Mouse (Mus musculus) spleen, adult 2 months (tissue): ENCODE data around the gene Cnga1. TPM values are rescaled to one million over a fixed set of nuclear protein-coding genes. Genes with fewer than 3 reads are reported as not detected.
"Not testable (repeated sequence)": the region's sequence is repeated elsewhere in the genome, so short reads cannot be mapped to it uniquely, and the experiment has no call there.

ENCODE experiments used
- DNase-seq, 2 experiments: peaks; one replicate each; pipeline versions ENCODE4 v3.0.0 to v3.0.0-alpha.2; 2012 to 2021; ENCODE audit warnings: low spot score in 2 of 2, low read depth in 1 of 2
- H3K27ac ChIP-seq: fragments of 200-500 bp; 2 replicates; pipeline ENCODE4 v1.5.1; 2012; ENCODE audit warnings: low read length, inconsistent platforms; ENCODE audit not compliant: insufficient read depth
- H3K27me3 ChIP-seq: fragments of 200-500 bp; 2 replicates; pipeline ENCODE4 v1.6.1; 2012; ENCODE audit warnings: mild to moderate bottlenecking, moderate library complexity, low read length, inconsistent platforms; ENCODE audit not compliant: control insufficient read depth, insufficient read depth
- H3K36me3 ChIP-seq: fragments of 200-500 bp; 2 replicates; pipeline ENCODE4 v1.6.1; 2012; ENCODE audit warnings: mild to moderate bottlenecking, low read length, inconsistent platforms; ENCODE audit not compliant: control insufficient read depth, insufficient read depth
- H3K4me1 ChIP-seq: fragments of 200-500 bp; 2 replicates; pipeline ENCODE4 v1.6.1; 2011; ENCODE audit warnings: inconsistent platforms; ENCODE audit not compliant: control insufficient read depth, insufficient read depth, insufficient read length
- H3K4me3 ChIP-seq: fragments of 200-500 bp; 2 replicates; pipeline ENCODE4 v1.5.1; 2011; ENCODE audit warnings: mild to moderate bottlenecking, inconsistent platforms; ENCODE audit not compliant: insufficient read depth, insufficient read length; ENCODE audit errors: extremely low read depth
- CTCF ChIP-seq: fragments of 200-500 bp; IDR thresholded peaks from 2 replicates; pipeline ENCODE4 v1.5.1; 2011; ENCODE audit warnings: mild to moderate bottlenecking, inconsistent platforms; ENCODE audit not compliant: insufficient read depth, insufficient read length, insufficient replicate concordance; ENCODE audit errors: extremely low read depth
- POLR2A ChIP-seq: fragments of 200-500 bp; IDR thresholded peaks from 2 replicates; pipeline ENCODE4 v1.6.1; 2011; ENCODE audit warnings: low read depth, low read length, inconsistent platforms
- WGBS: fragments of 180-500 bp; shearing (Covaris S2); methylation state at CpG from one replicate; pipeline ENCODE4 v1.1.7; 2018; 5-methylcytosine and 5-hydroxymethylcytosine counted together
- polyA plus RNA-seq: library from polyadenylated mRNA; depleted of rRNA; stranded (reverse); fragments of >200 nt; gene quantifications from 2 replicates; pipeline ENCODE4 v1.2.3, GENCODE M21; 2012; rRNA removed

Gene Cnga1
- polyA plus RNA-seq, 1 experiment = 0.18 TPM

GRCm38 (mm10) chr5:72565621-72566020 lies 78.5 kb downstream of the Cnga1 start:
- no peaks in the 10 kb centered on the region for H3K4me1 ChIP-seq
- DNase-seq = no peak
- H3K36me3 ChIP-seq = no peaks in the 10 kb centered on the region
- no peaks in the 10 kb centered on the region for H3K27me3 ChIP-seq
- H3K27ac ChIP-seq = no peak overlapping the region
- WGBS = 91% methylated on average over 5 of the region's 5 CpGs
- no peak overlapping the region for H3K4me3 ChIP-seq
- no peak for TF ChIP-seq CTCF
- TF ChIP-seq POLR2A = no peak

DNA sequence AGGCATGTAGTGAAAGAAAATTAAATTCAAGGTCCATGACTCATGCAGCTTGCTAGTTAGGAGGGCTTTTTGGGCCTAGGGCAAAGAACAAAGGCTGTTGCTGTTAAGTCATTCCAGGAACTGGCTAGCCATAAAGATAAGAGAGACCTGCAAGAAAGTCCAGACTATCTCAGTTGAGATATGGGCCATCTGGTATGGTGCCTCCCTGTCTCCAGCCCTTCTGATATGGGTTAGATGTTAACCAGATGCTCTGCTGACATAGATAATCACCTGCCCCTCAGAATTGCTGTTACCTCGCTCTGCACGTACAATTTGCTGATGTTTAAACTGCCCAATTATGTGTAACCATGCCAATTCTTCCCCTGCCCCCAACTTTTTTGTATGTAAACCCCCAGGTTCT lies 80.9 kb downstream of the Cnga1 start:
- not testable (repeated sequence) for H3K36me3 ChIP-seq, H3K27ac ChIP-seq, H3K4me3 ChIP-seq, DNase-seq, H3K27me3 ChIP-seq, H3K4me1 ChIP-seq
- 72% methylated on average over 2 of the region's 2 CpGs for WGBS

GRCm38 (mm10) chr5:72560976-72561628 lies 83.0 kb downstream of the Cnga1 start:
- Histone ChIP-seq H3K4me3 (no peak overlapping the region), H3K4me1 (no peaks in the 10 kb centered on the region; the same call in 1 of the 2 replicates), H3K36me3 (no peaks in the 10 kb centered on the region), H3K27ac (no peak overlapping the region), H3K27me3 (no peaks in the 10 kb centered on the region)
- no peak for DNase-seq
- no peak for TF ChIP-seq CTCF
- no peak for TF ChIP-seq POLR2A
- WGBS = 60% methylated on average over 3 of the region's 3 CpGs

DNA sequence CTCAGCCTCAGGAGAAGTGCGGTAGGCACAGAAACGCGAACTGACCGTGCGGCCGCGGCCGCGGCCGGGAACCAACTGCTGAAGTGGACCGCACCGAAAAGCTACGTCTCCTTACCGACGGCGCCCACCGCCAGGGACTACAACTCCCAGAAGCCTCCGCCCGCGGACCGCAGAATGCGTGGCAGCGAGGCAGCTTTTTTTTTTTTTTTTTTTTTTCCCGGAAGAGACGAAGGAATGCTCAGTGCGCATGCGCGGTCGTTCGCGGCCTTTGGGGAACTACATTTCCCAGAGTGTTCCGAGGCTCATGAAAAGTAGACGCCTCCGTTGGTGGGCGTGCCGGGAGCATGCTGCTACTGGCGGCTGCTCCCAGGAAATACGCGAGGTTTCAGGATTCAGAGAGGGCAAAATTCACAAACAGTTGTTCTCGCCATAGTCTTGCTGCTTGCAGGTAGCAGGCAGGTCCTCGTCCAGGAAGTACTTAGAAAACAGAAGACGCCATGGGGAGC lies 84.5 kb downstream of the Cnga1 start, which contains the start of gene Nfxl1:
Gene Nfxl1 (minus strand): TSS at position 141 of the 506 bp plus-strand sequence.
- Histone ChIP-seq H3K27me3 (no peaks in the 10 kb centered on the region), H3K4me1 (no peaks in the 10 kb centered on the region; the same call in 1 of the 2 replicates), H3K36me3 (no peaks in the 10 kb centered on the region), H3K27ac (0 out of 2 replicates have a peak within 1 kb of the TSS, but pooled peaks have one; percentile 31), H3K4me3 (peak within 1 kb of the TSS; percentile 83)
- DNase-seq = peak; percentile 93
- under 1% methylated on average over 42 of the region's 42 CpGs for WGBS
- no peak for TF ChIP-seq CTCF
- no peak for TF ChIP-seq POLR2A

GRCm38 (mm10) chr5:72558716-72559526 lies 85.2 kb downstream of the Cnga1 start:
- no peaks in the 10 kb centered on the region for H3K36me3 ChIP-seq
- H3K4me1 ChIP-seq = no peaks in the 10 kb centered on the region; the same call in 1 of the 2 replicates
- DNase-seq = peak in 1 of 2 experiments; percentile 42
- H3K27me3 ChIP-seq = no peaks in the 10 kb centered on the region
- peak overlapping the region; percentile 83 for H3K4me3 ChIP-seq
- TF ChIP-seq CTCF (no peak), POLR2A (no peak)
- 4% methylated on average over 57 of the region's 57 CpGs for WGBS
- 0 out of 2 replicates have a peak overlapping the region, but pooled peaks have one; percentile 31 for H3K27ac ChIP-seq

- Histone ChIP-seq H3K36me3 (no peaks in the 10 kb centered on the region), H3K4me1 (no peaks in the 10 kb centered on the region; the same call in 1 of the 2 replicates), H3K27me3 (no peaks in the 10 kb centered on the region), H3K27ac (no peak overlapping the region), H3K4me3 (no peak overlapping the region)
- no peak for DNase-seq
- no peak for TF ChIP-seq POLR2A
- TF ChIP-seq CTCF = no peak
- WGBS = 71% methylated on average over 3 of the region's 3 CpGs
Measured at GRCm38 (mm10) chr5:72556245-72556644, 87.8 kb downstream of the Cnga1 start.

Other genes with a start within 250 kb of the Cnga1 start
- gene Corin, start 139.8 kb downstream of the Cnga1 start, polyA plus RNA-seq = 0.02 and 0.06 TPM in 2 replicates
- gene Nfxl1, start 84.6 kb downstream of the Cnga1 start, polyA plus RNA-seq = 2.9 and 3.6 TPM in 2 replicates
- gene Zar1, start 63.0 kb downstream of the Cnga1 start, polyA plus RNA-seq = not detected in 2 replicates
- not detected in 2 replicates for gene Gm5868, start 56.7 kb downstream of the Cnga1 start, polyA plus RNA-seq
- 0.11 and 0.26 TPM in 2 replicates for gene Nipal1, start 3.5 kb upstream of the Cnga1 start, polyA plus RNA-seq
- 4.2 TPM in 2 replicates for gene Txk, start 108.5 kb upstream of the Cnga1 start, polyA plus RNA-seq
- gene Tec, start 224.2 kb upstream of the Cnga1 start, polyA plus RNA-seq = 12.2 and 12.5 TPM in 2 replicates